Mouse (Mus musculus): Measurements from ENCODE around the gene Tecta. TPM values are rescaled to one million over a fixed set of nuclear protein-coding genes. Genes with fewer than 3 reads are reported as not detected.

Gene Tecta
- polyA plus RNA-seq, 1 experiment, result 0.63 TPM

GRCm38 (mm10) chr9:42418786-42419185, 19.1 kb upstream of the Tecta start:
- no peak for DNase-seq (ENCODE audit: low read depth)
- TF ChIP-seq CTCF (IDR thresholded peaks at IDR 0.05; ENCODE audit: borderline replicate concordance, extremely low read depth, insufficient read depth, insufficient read length) (no peak), POLR2A (IDR thresholded peaks at IDR 0.05; ENCODE audit: borderline replicate concordance, extremely low read depth, insufficient read depth, insufficient read length, poor library complexity, severe bottlenecking) (no peak)

DNA sequence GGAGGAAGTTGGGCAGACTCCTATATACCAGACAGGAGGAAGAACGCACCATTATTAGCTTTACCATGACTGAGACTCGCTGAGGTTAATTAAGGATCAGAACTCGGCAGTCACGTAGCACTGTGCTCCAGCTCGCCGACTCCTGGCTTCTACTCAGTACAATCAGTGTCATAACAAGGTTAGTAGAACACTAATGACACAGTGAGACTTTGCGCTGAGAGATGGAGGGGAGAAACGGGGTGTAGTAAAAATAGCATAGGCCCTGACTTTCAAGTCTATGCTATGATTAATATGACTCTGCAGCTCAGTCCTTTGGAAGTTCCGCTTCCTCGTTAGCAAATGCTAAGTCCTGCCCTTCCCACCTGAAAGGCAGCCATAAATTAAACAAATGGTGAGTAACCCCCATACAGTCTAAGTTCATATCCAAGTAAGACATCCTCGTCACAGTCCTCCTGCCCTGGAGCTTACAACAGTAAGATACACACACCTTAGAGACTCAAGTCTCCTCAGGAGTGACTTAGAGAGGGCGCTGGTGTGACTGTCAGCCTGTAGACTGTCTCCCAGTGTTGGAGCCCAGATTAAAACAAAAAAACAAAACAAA, 17.7 kb upstream of the Tecta start:
- DNase-seq (ENCODE audit: low read depth), result no peak
- TF ChIP-seq POLR2A (IDR thresholded peaks at IDR 0.05; ENCODE audit: borderline replicate concordance, extremely low read depth, insufficient read depth, insufficient read length, poor library complexity, severe bottlenecking) (no peak), CTCF (IDR thresholded peaks at IDR 0.05; ENCODE audit: borderline replicate concordance, extremely low read depth, insufficient read depth, insufficient read length) (no peak)

DNA sequence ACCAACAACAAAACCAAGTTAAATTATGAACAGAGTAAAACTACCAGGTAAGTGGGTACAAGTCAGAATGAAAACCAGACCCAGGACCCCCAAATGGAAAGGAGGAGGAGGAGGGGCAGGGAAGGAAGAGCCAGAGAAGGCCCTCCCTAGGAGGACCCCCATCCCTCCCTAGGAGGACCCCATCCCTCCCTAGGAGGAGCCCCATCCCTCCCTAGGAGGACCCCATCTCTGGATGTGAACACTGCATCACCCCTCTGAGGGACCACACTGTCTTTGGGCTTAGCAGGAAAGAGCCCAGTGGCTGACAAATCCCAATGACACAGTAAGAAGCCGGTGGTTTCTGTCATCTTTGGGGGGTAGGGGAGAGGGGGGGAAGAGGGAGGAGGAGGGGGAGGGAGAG, 15.5 kb upstream of the Tecta start:
- no peak for DNase-seq (ENCODE audit: low read depth)
- no peak for TF ChIP-seq CTCF (IDR thresholded peaks at IDR 0.05; ENCODE audit: borderline replicate concordance, extremely low read depth, insufficient read depth, insufficient read length)
- TF ChIP-seq POLR2A (IDR thresholded peaks at IDR 0.05; ENCODE audit: borderline replicate concordance, extremely low read depth, insufficient read depth, insufficient read length, poor library complexity, severe bottlenecking), result no peak

- TF ChIP-seq POLR2A (IDR thresholded peaks at IDR 0.05; ENCODE audit: borderline replicate concordance, extremely low read depth, insufficient read depth, insufficient read length, poor library complexity, severe bottlenecking), result no peak
- TF ChIP-seq CTCF (IDR thresholded peaks at IDR 0.05; ENCODE audit: borderline replicate concordance, extremely low read depth, insufficient read depth, insufficient read length), result no peak
- DNase-seq (ENCODE audit: low read depth), result peak; percentile 53
Measured at GRCm38 (mm10) chr9:42413345-42413744, 13.6 kb upstream of the Tecta start.

DNA sequence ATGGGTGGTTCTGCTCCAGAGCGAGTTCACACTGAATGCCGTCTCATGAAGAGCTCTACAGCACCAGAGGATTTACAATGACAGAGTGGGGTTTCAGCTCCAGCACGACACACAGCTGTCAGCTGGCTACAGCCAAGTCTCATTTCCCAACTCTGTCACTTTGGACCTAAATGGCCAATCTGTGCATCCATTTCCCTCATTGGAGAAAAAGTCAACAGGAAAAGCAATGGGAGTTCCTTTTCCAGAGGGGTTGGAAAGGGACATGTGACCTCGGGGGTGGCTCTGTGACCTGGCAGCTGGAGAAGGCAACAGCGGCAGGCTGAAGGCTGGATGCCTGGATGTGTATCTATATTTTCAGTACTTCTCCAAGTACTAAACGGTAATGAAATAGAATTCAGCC, 11.6 kb upstream of the Tecta start:
- DNase-seq (ENCODE audit: low read depth), result no peak

DNA sequence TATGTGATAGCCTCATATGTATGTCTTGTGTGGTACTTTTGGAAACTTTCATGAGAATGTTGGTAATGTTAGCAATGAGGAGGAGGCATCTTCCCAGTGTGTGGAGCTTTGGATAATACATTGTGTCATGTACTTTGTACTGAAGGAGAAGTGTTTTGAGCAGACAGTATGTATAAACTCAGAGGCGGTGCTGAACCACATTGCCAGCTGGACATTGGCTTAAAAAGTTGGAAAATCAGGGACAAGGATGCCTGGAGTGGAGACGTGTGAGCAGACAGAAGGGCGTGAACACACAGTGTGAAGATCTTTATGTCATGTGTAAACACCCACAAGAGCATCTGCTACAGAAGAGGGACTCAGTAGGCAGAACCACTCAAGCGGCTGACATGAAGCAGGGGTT, 6.0 kb upstream of the Tecta start:
- TF ChIP-seq CTCF (IDR thresholded peaks at IDR 0.05; ENCODE audit: borderline replicate concordance, extremely low read depth, insufficient read depth, insufficient read length) (no peak), POLR2A (IDR thresholded peaks at IDR 0.05; ENCODE audit: borderline replicate concordance, extremely low read depth, insufficient read depth, insufficient read length, poor library complexity, severe bottlenecking) (no peak)
- no peak for DNase-seq (ENCODE audit: low read depth)

More for the DNA sequence above, 11.6 kb upstream of the Tecta start:
- no peak for TF ChIP-seq CTCF (IDR thresholded peaks at IDR 0.05; ENCODE audit: borderline replicate concordance, extremely low read depth, insufficient read depth, insufficient read length)
- TF ChIP-seq POLR2A (IDR thresholded peaks at IDR 0.05; ENCODE audit: borderline replicate concordance, extremely low read depth, insufficient read depth, insufficient read length, poor library complexity, severe bottlenecking), result no peak

GRCm38 (mm10) chr9:42401486-42401885, 1.8 kb upstream of the Tecta start:
- TF ChIP-seq POLR2A (IDR thresholded peaks at IDR 0.05; ENCODE audit: borderline replicate concordance, extremely low read depth, insufficient read depth, insufficient read length, poor library complexity, severe bottlenecking) (no peak), CTCF (IDR thresholded peaks at IDR 0.05; ENCODE audit: borderline replicate concordance, extremely low read depth, insufficient read depth, insufficient read length) (no peak)
- DNase-seq (ENCODE audit: low read depth), result peak; percentile 63

DNA sequence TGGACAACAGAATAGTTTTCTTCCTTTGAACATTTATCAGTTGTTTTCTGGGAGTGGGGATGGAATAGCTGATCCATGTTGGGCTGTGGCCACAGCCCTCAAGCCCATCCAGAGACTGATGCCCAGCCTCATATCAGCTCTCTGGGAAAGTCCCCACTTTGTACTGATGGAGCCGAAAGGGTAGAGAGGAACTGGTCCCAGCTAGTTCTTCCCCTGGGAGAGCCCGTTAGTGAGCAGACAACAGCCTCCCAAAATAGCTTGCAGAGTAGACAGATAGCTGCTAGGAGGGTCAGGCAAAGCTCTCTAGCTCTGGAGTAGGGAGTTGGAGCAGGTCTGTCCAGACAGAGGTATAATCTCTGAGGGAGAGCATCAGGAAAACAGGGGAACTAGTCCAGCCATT, 3.6 kb downstream of the Tecta start:
- no peak for DNase-seq (ENCODE audit: low read depth)
- TF ChIP-seq CTCF (IDR thresholded peaks at IDR 0.05; ENCODE audit: borderline replicate concordance, extremely low read depth, insufficient read depth, insufficient read length) (no peak), POLR2A (IDR thresholded peaks at IDR 0.05; ENCODE audit: borderline replicate concordance, extremely low read depth, insufficient read depth, insufficient read length, poor library complexity, severe bottlenecking) (no peak)

DNA sequence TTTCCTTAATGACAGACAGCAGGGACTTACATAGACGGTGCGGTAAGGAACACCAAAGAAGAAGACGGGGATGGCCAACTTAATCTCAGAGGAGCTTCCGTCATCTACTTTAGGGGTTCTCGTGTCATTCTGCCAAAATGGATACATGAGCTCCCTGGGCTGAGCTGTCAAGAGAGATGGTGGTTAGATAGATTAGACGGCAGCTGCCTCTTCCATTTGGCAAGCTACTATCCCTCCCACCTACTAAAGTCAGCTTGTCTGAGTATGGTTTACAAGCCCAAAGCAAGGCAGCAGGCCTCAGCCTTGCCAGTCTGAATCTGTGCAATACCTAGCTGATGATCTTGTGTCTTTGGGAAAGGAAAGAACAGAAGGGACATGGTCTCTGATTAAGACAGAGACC, 4.8 kb downstream of the Tecta start:
- TF ChIP-seq CTCF (IDR thresholded peaks at IDR 0.05; ENCODE audit: borderline replicate concordance, extremely low read depth, insufficient read depth, insufficient read length), result no peak
- TF ChIP-seq POLR2A (IDR thresholded peaks at IDR 0.05; ENCODE audit: borderline replicate concordance, extremely low read depth, insufficient read depth, insufficient read length, poor library complexity, severe bottlenecking), result no peak
- no peak for DNase-seq (ENCODE audit: low read depth)

DNA sequence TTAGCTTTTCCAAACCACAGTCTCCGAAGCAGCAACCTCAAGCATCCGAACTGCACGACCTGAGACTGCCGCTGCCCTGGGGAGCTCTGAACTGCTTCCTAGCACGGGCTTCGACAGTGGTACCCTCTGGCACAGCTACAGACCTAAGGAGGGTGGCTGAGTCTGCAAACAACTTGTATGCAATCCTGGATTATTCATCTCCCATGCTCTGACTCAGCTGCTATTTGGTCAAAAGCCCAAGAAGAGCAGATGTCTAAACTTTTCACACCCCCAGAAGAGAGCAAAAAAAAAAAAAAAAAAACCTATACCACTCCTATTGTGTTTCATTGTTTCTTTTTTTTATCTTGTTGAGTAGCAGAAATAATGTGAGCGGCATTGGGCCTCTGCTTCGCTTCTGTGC, 5.4 kb downstream of the Tecta start:
- TF ChIP-seq POLR2A (IDR thresholded peaks at IDR 0.05; ENCODE audit: borderline replicate concordance, extremely low read depth, insufficient read depth, insufficient read length, poor library complexity, severe bottlenecking) (no peak), CTCF (IDR thresholded peaks at IDR 0.05; ENCODE audit: borderline replicate concordance, extremely low read depth, insufficient read depth, insufficient read length) (no peak)
- DNase-seq (ENCODE audit: low read depth), result no peak

GRCm38 (mm10) chr9:42392927-42393326, 6.8 kb downstream of the Tecta start:
- DNase-seq (ENCODE audit: low read depth), result no peak

GRCm38 (mm10) chr9:42388490-42388889, 11.2 kb downstream of the Tecta start:
- peak; percentile 44 for DNase-seq (ENCODE audit: low read depth)
- TF ChIP-seq CTCF (IDR thresholded peaks at IDR 0.05; ENCODE audit: borderline replicate concordance, extremely low read depth, insufficient read depth, insufficient read length) (peak; percentile 44; the same call in 1 of the 2 replicates), POLR2A (IDR thresholded peaks at IDR 0.05; ENCODE audit: borderline replicate concordance, extremely low read depth, insufficient read depth, insufficient read length, poor library complexity, severe bottlenecking) (no peak)

More at GRCm38 (mm10) chr9:42392927-42393326, 6.8 kb downstream of the Tecta start:
- no peak for TF ChIP-seq POLR2A (IDR thresholded peaks at IDR 0.05; ENCODE audit: borderline replicate concordance, extremely low read depth, insufficient read depth, insufficient read length, poor library complexity, severe bottlenecking)
- no peak for TF ChIP-seq CTCF (IDR thresholded peaks at IDR 0.05; ENCODE audit: borderline replicate concordance, extremely low read depth, insufficient read depth, insufficient read length)
